In the genomic region with DNA sequence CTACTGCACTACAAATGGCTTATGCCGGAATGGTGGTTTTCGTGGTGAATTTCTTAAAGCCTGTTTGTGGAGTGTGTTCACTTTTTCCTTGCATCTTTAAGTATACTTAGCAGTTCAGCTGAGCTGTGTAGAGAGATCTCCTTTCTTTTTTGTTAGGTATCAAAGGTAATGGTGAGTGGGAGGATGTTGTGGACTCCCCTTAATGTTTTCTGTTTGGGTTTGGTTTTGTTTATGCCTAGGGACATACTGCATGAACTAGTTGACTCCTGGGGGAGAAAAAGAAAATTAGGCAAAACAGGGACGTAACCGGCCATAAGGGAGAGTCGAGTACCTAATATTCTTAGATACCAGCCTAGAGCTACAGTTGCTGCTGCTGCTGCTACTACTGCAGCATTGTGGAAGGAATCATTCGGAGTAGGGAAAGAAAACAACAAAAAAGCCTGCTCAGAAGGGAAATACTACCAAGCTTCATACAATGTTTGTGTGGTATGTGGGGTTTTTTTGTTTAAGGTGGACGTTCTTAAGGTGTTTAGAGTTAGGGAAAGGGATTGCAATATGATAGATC, we compare ENCODE assay signal across 8 mouse cellular contexts. TPM values are rescaled to one million over a fixed set of nuclear protein-coding genes. Genes with fewer than 3 reads are reported as not detected.
DNase-seq lines count a peak whose midpoint lies in the region; ATAC-seq and TF ChIP-seq lines count a peak whose summit lies in the region.

No protein-coding gene starts in this region.

- peak overlapping the region; percentile 91 for H3K4me3 ChIP-seq in kidney, postnatal 0 days (replicated peaks; ENCODE audit: low read depth, low read length)
- H3K4me3 ChIP-seq in bone marrow, adult 2 months (replicated peaks; ENCODE audit: control insufficient read depth, low read depth, low read length): peak overlapping the region; percentile 92
- H3K4me3 ChIP-seq in hindbrain, embryonic 12.5 days: peak overlapping the region; percentile 98
- H3K4me3 ChIP-seq in midbrain, embryonic 15.5 days: peak overlapping the region; percentile 91

- no peak for TF ChIP-seq CTCF in kidney, postnatal 0 days (IDR thresholded peaks at IDR 0.05; ENCODE audit: low read depth)
- TF ChIP-seq CTCF in bone marrow, adult 2 months (IDR thresholded peaks at IDR 0.05; ENCODE audit: control insufficient read depth, insufficient read depth, low read length): no peak

- no peak for TF ChIP-seq POLR2A in bone marrow, adult 2 months (IDR thresholded peaks at IDR 0.05; ENCODE audit: borderline replicate concordance, control insufficient read depth, low read depth, low read length)

- no peaks in the 10 kb centered on the region for H3K27me3 ChIP-seq in kidney, postnatal 0 days (ENCODE audit: insufficient read depth, low read length)
- no peaks in the 10 kb centered on the region for H3K27me3 ChIP-seq in hindbrain, embryonic 12.5 days
- H3K27me3 ChIP-seq in midbrain, embryonic 15.5 days (replicated peaks): no peaks in the 10 kb centered on the region

- ATAC-seq in kidney, postnatal 0 days (replicated peaks; ENCODE audit: low FRiP score, low read depth): no peak
- no peak for ATAC-seq in hindbrain, embryonic 12.5 days (ENCODE audit: low FRiP score)
- no peak for ATAC-seq in midbrain, embryonic 15.5 days (replicated peaks)

- 0 out of 2 replicates have a peak, but pooled peaks cover 10% of the 10 kb centered on the region for H3K4me1 ChIP-seq in kidney, postnatal 0 days (replicated peaks; ENCODE audit: insufficient read depth, low read length)
- no peaks in the 10 kb centered on the region; the same call in 1 of the 2 replicates for H3K4me1 ChIP-seq in bone marrow, adult 2 months (ENCODE audit: control insufficient read depth, insufficient read depth, low read length)
- peaks cover 19% of the 10 kb centered on the region for H3K4me1 ChIP-seq in hindbrain, embryonic 12.5 days
- peaks cover 31% of the 10 kb centered on the region for H3K4me1 ChIP-seq in midbrain, embryonic 15.5 days

- WGBS in kidney, postnatal 0 days: 3% methylated on average over 7 of the region's 7 CpGs
- 35% methylated on average over 7 of the region's 7 CpGs for WGBS in bone marrow, adult 2 months
- 3% methylated on average over 7 of the region's 7 CpGs for WGBS in hindbrain, embryonic 12.5 days
- WGBS in midbrain, embryonic 15.5 days: 2% methylated on average over 7 of the region's 7 CpGs

- H3K9ac ChIP-seq in kidney, postnatal 0 days (ENCODE audit: low read depth, low read length): peak overlapping the region; percentile 96
- peak overlapping the region; percentile 99 for H3K9ac ChIP-seq in hindbrain, embryonic 12.5 days
- peak overlapping the region; percentile 92 for H3K9ac ChIP-seq in midbrain, embryonic 15.5 days

- H3K36me3 ChIP-seq in kidney, postnatal 0 days (ENCODE audit: insufficient read depth, low read length): no peaks in the 10 kb centered on the region
- no peaks in the 10 kb centered on the region for H3K36me3 ChIP-seq in hindbrain, embryonic 12.5 days
- H3K36me3 ChIP-seq in midbrain, embryonic 15.5 days (replicated peaks): no peaks in the 10 kb centered on the region

- peak overlapping the region; percentile 72 for H3K4me2 ChIP-seq in kidney, postnatal 0 days (ENCODE audit: low read length)
- H3K4me2 ChIP-seq in hindbrain, embryonic 12.5 days (replicated peaks): peak overlapping the region; percentile 63
- peak overlapping the region; percentile 80 for H3K4me2 ChIP-seq in midbrain, embryonic 15.5 days

- DNase-seq in kidney, postnatal 0 days (ENCODE audit: low spot score): peak; percentile 54
- no peak for DNase-seq in kidney, adult 8-10 months
- no peak for DNase-seq in layer of hippocampus, adult 9-11 months
- no peak for DNase-seq in spleen, postnatal 10 days (ENCODE audit: low spot score in 2 of 2)
- no peak for DNase-seq in layer of hippocampus, adult 8-10 months (ENCODE audit: low spot score in 2 of 2)

- peak overlapping the region; percentile 97; the same call in 1 of the 2 replicates for H3K27ac ChIP-seq in kidney, postnatal 0 days
- H3K27ac ChIP-seq in bone marrow, adult 2 months (ENCODE audit: control insufficient read depth, insufficient read depth, low read depth, low read length, poor library complexity): no peak overlapping the region
- peak overlapping the region; percentile 99; the same call in 1 of the 2 replicates for H3K27ac ChIP-seq in hindbrain, embryonic 12.5 days
- H3K27ac ChIP-seq in midbrain, embryonic 15.5 days: peak overlapping the region; percentile 99

- no peaks in the 10 kb centered on the region for H3K9me3 ChIP-seq in kidney, postnatal 0 days (replicated peaks; ENCODE audit: low read length)
- H3K9me3 ChIP-seq in hindbrain, embryonic 12.5 days (replicated peaks): no peaks in the 10 kb centered on the region
- H3K9me3 ChIP-seq in midbrain, embryonic 15.5 days: no peaks in the 10 kb centered on the region

RNA-seq across cellular contexts. Expression of a gene that starts 1.5 kb away (rescaled TPM):
- 11.1 and 13.8 TPM in 2 replicates for polyA plus RNA-seq in kidney, postnatal 0 days (2015; fragmentation: Nextera tagmentation; extraction: Ambion mirVana)
- polyA plus RNA-seq in bone marrow, adult 2 months (2011; ENCODE audit: insufficient read depth, insufficient read length, low replicate concordance, missing spikeins): 1.4 and 14.7 TPM in 2 replicates
- polyA plus RNA-seq in hindbrain, embryonic 12.5 days (2016; fragmentation: Nextera tagmentation; extraction: Ambion mirVana): 19.3 and 20.8 TPM in 2 replicates
- 7.6 and 8.6 TPM in 2 replicates for polyA plus RNA-seq in midbrain, embryonic 15.5 days (2015; fragmentation: Nextera tagmentation; extraction: Ambion mirVana)
- total RNA-seq in layer of hippocampus, adult 8-10 months (2022): 100 to 1,000 TPM in 1 of 4 experiments, 10 to 100 TPM in 3; 86.4 to 114 (median 93.2) TPM
